Mouse (Mus musculus) common myeloid progenitor, adult 5-6 weeks (primary cell): ENCODE measurements around the gene 2310003L06Rik. TPM values are rescaled to one million over a fixed set of nuclear protein-coding genes. Genes with fewer than 3 reads are reported as not detected.

ENCODE experiments used
- ATAC-seq: replicated peaks from 2 replicates; pipeline ENCODE4 v1.8.0; 2016; ENCODE audit warnings: low read depth, mild to moderate bottlenecking, moderate TSS enrichment, inconsistent platforms; ENCODE audit not compliant: poor library complexity, severe bottlenecking
- total RNA-seq: library from RNA; stranded (forward); fragments of 200-1000, 187-1606 nt; gene quantifications from 2 replicates; pipeline ENCODE4 v1.2.3, GENCODE M21; 2017

The 2310003L06Rik gene
- total RNA-seq = not detected in 2 replicates

DNA sequence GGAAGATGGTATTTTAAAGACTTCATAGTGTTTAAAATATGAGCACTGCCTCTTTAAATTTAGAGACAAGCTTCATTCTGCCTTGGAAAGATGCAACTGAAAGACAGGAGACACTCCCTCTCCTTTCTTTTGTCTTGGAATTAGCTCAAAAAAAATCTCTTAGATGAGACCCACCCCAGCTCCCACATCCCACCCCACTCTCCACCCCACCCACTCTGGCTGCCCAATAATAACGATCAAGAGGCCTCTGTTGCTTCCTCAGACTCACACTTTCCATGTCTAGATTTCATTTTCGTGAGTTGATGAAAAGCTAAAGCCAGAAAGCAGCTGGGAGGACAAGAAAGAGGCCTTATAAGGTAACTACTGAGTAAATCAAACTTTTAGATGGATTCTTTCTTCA is at the start of gene 2310003L06Rik, which contains the start of gene Gm28434:
TSS of gene 2310003L06Rik (plus strand) at position 259 of the 400 bp plus-strand sequence.
TSS of gene Gm28434 (plus strand) at position 317 of the 400 bp plus-strand sequence.
- no peak for ATAC-seq

DNA sequence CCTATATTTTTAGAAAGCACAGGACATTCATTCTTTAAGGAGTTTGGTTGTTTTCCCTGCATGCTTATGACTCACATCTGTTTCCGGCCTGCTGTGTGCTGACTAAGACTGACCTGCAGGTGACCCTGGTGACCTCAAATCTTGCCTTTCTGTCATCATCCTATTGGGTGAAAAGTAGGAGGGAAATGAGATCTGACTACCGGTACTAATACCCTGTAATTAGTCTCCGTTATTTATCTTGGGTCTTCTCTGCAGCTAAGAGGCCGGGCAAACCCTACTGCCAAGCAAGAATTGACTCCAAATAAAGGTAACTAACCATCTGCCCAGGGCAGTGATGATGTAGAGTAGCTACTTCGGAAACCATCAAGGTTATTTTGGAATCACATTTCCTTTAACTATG is 43.9 kb upstream of the 2310003L06Rik start, which contains the start of gene Csn3:
TSS of gene Csn3 (plus strand) at position 208 of the 400 bp plus-strand sequence.
- no peak for ATAC-seq

DNA sequence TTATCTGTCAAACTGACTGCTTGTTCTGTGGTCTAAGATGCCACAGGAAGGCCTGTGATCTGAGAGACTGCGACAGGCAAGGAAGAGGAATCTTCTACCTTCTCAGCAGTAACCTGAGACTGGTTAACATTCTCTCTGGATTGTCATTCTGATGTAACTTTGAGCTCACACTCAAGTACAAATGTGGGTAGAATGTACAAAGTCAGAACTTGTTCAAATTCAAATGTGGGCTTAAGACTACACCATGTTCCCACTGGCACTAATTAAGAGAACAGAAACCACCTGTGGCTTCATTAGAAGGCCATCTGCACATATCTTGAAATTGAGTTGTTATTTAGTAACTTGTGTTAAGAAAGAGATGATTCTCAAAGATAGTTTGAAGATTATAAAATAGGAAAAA is 37.7 kb upstream of the 2310003L06Rik start:
- ATAC-seq = no peak

DNA sequence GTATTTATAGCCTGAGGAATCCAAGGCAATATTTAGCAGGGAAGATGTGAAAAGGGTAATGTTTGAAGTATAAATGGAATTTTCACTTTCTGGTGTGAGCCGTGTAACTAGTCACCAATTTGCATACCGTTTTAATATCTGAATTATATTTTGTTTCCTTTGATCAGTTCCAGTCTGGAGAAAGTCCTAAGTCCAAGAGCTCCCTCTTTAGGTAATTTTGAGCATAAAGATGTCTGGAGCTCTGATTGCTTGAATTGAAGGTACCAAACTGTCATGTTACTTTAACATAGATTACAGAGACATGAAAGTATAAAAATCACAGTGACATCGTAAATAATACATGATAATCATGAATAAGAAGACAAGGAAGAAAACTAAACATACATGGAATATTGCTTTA is 28.5 kb upstream of the 2310003L06Rik start:
- no peak for ATAC-seq

DNA sequence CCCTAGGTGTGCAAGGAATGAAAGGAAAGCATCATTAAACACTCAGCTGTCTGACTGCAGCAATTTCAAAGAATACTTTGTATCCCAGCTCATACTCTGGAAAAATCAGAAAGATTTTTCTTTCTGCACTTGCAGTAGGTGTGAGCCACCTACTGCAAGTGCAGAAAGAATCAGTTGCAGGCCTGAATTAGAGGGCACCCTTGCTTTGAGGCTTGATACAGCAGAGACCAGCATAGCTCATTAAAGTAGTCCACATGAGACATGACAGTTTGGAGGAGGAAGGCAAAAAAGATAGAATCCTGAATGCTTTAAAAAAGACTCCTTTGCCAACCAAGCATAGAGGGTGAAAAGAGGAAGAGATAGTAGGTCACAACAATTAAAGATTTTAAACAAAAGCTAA is 26.7 kb upstream of the 2310003L06Rik start:
- no peak for ATAC-seq

DNA sequence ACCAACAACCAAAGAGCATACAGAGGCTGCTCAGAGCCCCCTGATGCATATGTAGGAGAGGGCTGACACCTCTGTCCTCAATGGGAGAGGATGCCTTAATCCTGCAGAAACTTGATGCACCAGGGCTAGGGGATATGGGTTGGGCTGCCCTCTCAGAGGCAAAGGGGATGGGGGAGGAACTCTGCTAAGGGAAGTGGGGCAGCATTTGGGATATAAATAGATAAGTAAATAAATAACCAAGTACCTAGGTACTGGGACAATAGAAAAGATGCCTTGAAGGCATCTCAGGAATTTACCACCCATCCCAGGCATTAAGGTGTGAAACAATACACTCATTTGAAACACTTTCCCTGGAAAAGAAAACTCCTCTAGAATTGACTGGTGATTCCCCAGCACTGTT is 17.4 kb upstream of the 2310003L06Rik start:
- no peak for ATAC-seq

DNA sequence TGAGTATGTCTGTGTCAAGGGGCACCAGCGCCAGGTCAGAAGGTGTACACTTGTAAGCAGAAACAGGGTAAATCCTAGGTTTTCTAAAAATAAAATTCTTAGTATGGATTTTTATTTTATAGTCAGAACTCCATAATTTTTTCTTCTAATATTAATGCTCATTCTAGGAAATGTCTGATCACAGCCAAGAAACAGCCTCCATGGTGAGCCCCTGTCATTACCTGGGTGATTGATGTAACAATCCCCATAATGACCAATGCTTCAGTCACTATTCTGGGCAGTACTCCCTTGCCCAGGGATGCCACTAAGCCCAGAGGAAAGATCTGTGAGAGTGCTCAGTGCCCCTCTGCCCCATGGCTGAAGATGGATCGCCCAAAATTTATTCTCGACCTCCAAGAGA is 9.9 kb downstream of the 2310003L06Rik start, which contains the start of gene Cabs1:
TSS of gene Cabs1 (plus strand) at position 301 of the 400 bp plus-strand sequence.
- no peak for ATAC-seq

DNA sequence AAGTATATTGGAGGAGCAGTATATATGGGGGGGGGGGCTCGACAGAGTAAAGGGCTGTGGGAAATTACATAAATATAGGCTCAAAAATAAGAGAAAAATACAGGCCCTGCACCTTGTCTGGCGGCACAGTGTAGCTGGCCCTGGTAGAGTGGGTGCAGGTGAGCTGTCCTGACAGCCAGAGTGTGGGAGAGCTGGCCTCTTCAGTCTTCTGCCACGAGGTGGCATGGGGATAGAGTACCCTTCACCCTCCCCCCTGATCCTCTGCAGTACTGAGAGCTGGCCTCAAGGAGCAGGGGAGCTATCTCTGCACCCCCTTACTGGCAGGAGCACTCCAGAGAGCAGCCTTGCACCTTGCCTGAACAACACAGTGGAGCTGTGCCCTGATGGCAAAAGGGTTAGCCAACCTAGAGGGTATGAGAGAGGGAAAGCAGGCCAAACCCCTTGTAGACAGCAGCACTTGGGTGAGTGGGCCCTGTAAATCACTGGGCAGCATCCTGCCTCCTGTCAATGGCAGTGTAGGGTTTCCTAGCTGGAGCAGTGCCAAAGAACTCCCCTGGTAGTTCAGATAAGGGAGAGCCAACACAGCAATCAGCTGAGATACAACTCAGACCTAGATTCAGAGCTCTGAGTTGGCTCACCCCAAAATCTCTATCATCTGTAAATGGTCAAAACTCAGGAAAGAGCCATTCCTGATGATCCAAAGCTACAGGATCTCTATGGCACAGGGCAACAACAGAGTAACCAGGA is 13.4 kb downstream of the 2310003L06Rik start:
- no peak for ATAC-seq

DNA sequence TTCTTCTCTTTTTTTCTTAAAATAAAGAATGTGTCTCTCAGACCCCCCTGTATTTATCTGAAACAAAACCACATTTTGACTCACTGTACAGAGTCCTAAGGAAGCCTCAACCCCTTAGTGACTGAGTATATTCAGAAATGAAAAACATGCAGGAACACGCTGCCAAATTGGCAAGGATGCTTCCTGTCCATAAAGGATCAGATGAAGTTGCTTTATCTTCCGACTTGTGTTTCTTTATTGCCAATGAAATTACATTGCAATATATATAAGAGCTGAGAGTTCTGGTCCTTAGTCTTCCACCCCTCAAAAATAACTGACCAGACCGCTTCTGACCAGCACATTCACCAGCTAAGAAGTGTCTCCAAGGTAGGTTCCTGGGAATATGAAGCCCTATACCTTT is 33.0 kb downstream of the 2310003L06Rik start, which contains the start of gene Smr3a:
TSS of gene Smr3a (plus strand) at position 301 of the 400 bp plus-strand sequence.
- no peak for ATAC-seq

DNA sequence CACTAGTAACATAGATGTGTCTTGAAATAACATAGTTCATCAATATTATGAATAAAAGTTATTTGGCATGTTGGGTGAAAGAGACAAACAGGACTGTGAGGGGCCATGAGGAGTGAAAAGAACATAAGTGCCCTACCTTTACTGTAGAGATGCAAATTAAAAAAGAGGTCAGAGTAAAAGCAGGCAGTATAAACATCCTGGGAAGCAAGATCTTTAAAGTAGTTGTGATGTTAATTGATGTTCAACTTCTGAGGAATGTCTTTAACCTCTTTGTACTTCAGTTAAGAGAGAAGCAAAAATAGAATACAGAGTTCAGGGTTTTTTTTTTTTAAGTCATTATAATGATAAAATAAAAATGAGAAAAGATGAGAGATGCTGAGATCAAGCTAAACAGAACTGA is 36.0 kb downstream of the 2310003L06Rik start:
- ATAC-seq = no peak

Other genes with a start within 250 kb of the 2310003L06Rik start
- not detected in 2 replicates for gene Csn1s2a, start 194.9 kb upstream of the 2310003L06Rik start, total RNA-seq
- gene Csn1s2b, start 161.4 kb upstream of the 2310003L06Rik start, total RNA-seq = not detected in 2 replicates
- gene Prr27, start 143.8 kb upstream of the 2310003L06Rik start, total RNA-seq = not detected in 2 replicates
- gene Odam, start 84.4 kb upstream of the 2310003L06Rik start, total RNA-seq = not detected in 2 replicates
- not detected in 2 replicates for gene Csn3, start 43.9 kb upstream of the 2310003L06Rik start, total RNA-seq
- not detected in 2 replicates for gene Gm28434, start 58 bp downstream of the 2310003L06Rik start, total RNA-seq
- gene Cabs1, start 10.0 kb downstream of the 2310003L06Rik start, total RNA-seq = not detected in 2 replicates
- not detected in 2 replicates for gene Smr3a, start 33.1 kb downstream of the 2310003L06Rik start, total RNA-seq
- not detected in 2 replicates for gene Smr2, start 117.1 kb downstream of the 2310003L06Rik start, total RNA-seq
- gene Gm11116, start 142.1 kb downstream of the 2310003L06Rik start, total RNA-seq = not detected in 2 replicates
- not detected in 2 replicates for gene Gm11115, start 184.6 kb downstream of the 2310003L06Rik start, total RNA-seq